Mouse (Mus musculus): ENCODE measurements at regions not wholly inside any gene's neighbourhood (a gene's known extent, or its start where the extent isn't known, plus 50 kb on each side); places are given as distances from the start of the nearest gene placed in this dataset.

- intact Hi-C loops (cut with DNase I) = no loop called here
- DNase-seq = peak; percentile 16
Measured at GRCm38 (mm10) chr9:102449366-102449765, 56.2 kb upstream of the Ky start.

GRCm38 (mm10) chr9:102446066-102446465 is 59.5 kb upstream of the Ky start:
- no peak for DNase-seq
- intact Hi-C loops (cut with DNase I) = no loop called here

GRCm38 (mm10) chr9:102442198-102442842 is 63.2 kb upstream of the Ky start:
- peak; percentile 48 for DNase-seq
- intact Hi-C loops (cut with DNase I) = no loop called here

- DNase-seq = no peak
- intact Hi-C loops (cut with DNase I) = no loop called here
Measured at GRCm38 (mm10) chr9:102437641-102438040, 67.9 kb upstream of the Ky start.

- DNase-seq = no peak
- intact Hi-C loops (cut with DNase I) = no loop called here
Measured at GRCm38 (mm10) chr9:102436378-102436777, 69.2 kb upstream of the Ky start.

- intact Hi-C loops (cut with DNase I) = no loop called here
- DNase-seq = no peak
Measured at GRCm38 (mm10) chr9:102428031-102428430, 73.5 kb upstream of the Ephb1 start.

GRCm38 (mm10) chr9:102424672-102425345 is 70.3 kb upstream of the Ephb1 start:
- no peak for DNase-seq
- intact Hi-C loops (cut with DNase I) = no loop called here

- peak; percentile 27 for DNase-seq
- intact Hi-C loops (cut with DNase I) = no loop called here
Measured at GRCm38 (mm10) chr9:102423919-102424671, 69.6 kb upstream of the Ephb1 start.

- intact Hi-C loops (cut with DNase I) = no loop called here
- DNase-seq = no peak
Measured at GRCm38 (mm10) chr9:102423465-102423918, 69.0 kb upstream of the Ephb1 start.

- intact Hi-C loops (cut with DNase I) = no loop called here
- DNase-seq = no peak
Measured at GRCm38 (mm10) chr9:102421826-102422225, 67.3 kb upstream of the Ephb1 start.

GRCm38 (mm10) chr9:102420196-102420595 is 65.7 kb upstream of the Ephb1 start:
- no peak for DNase-seq
- intact Hi-C loops (cut with DNase I) = no loop called here

GRCm38 (mm10) chr9:102413631-102414030 is 59.1 kb upstream of the Ephb1 start:
- DNase-seq = no peak
- intact Hi-C loops (cut with DNase I) = no loop called here

GRCm38 (mm10) chr9:102410666-102411065 is 56.2 kb upstream of the Ephb1 start:
- intact Hi-C loops (cut with DNase I) = no loop called here
- DNase-seq = no peak

GRCm38 (mm10) chr9:102406017-102406416 is 51.5 kb upstream of the Ephb1 start:
- DNase-seq = no peak
- intact Hi-C loops (cut with DNase I) = no loop called here

Measured in left cerebral cortex, postnatal 4 days (tissue).